Mouse (Mus musculus) kidney, embryonic 16.5 days (tissue): ENCODE results near the gene Rnf130. TPM values are rescaled to one million over a fixed set of nuclear protein-coding genes. Genes with fewer than 3 reads are reported as not detected.
A peak's percentile ranks its signal among the peaks of the same experiment; 100 is the strongest.

Experiments used
- ATAC-seq: fragments of 200-750 bp; cut with Nextera tagmentation; 2 replicates; pipeline ENCODE4 v1.8.0; 2017; ENCODE audit warnings: moderate TSS enrichment; ENCODE audit not compliant: low FRiP score, low TSS enrichment
- H3K27ac ChIP-seq: fragments of 300-500 bp; sonication (generic); 2 replicates; pipeline ENCODE4 v1.5.1; 2014; ENCODE audit warnings: low read length
- H3K27me3 ChIP-seq: fragments of 300-500 bp; sonication (generic); 2 replicates; pipeline ENCODE4 v1.6.1; 2014; ENCODE audit warnings: low read length, control low read depth, mixed read lengths; ENCODE audit not compliant: insufficient read depth
- H3K36me3 ChIP-seq: fragments of 300-500 bp; sonication (generic); 2 replicates; pipeline ENCODE4 v1.6.1; 2014; ENCODE audit warnings: low read length, control low read depth, mixed read lengths; ENCODE audit not compliant: insufficient read depth
- H3K4me1 ChIP-seq: fragments of 300-500 bp; sonication (generic); 2 replicates; pipeline ENCODE4 v1.6.1; 2014; ENCODE audit warnings: low read length, control low read depth, mixed read lengths; ENCODE audit not compliant: insufficient read depth
- H3K4me2 ChIP-seq: fragments of 300-500 bp; sonication (generic); replicated peaks from 2 replicates; pipeline ENCODE4 v1.6.1; 2014; ENCODE audit warnings: low read depth, low read length
- H3K4me3 ChIP-seq: fragments of 300-500 bp; sonication (generic); 2 replicates; pipeline ENCODE4 v1.5.1; 2014; ENCODE audit warnings: mild to moderate bottlenecking, low read length
- H3K9ac ChIP-seq: fragments of 300-500 bp; sonication (generic); replicated peaks from 2 replicates; pipeline ENCODE4 v1.6.1; 2014; ENCODE audit warnings: low read length
- H3K9me3 ChIP-seq: fragments of 300-500 bp; sonication (generic); 2 replicates; pipeline ENCODE4 v1.6.1; 2016; ENCODE audit warnings: low read length, control low read depth
- WGBS: fragments of 180-500 bp; shearing (Covaris S2); extraction: QIAGEN DNeasy Blood & Tissue Kit; methylation state at CpG from one replicate; pipeline ENCODE4 v1.1.7; 2014; 5-methylcytosine and 5-hydroxymethylcytosine counted together
- polyA plus RNA-seq: library from polyadenylated mRNA; unstranded; fragments of >200 nt; fragmentation: Nextera tagmentation; extraction: Ambion mirVana; gene quantifications from 2 replicates; pipeline ENCODE4 v1.2.1, GENCODE M21; 2015

The Rnf130 gene
- polyA plus RNA-seq, 1 experiment from 2014 or later: 50.6 TPM

GRCm38 (mm10) chr11:50018848-50019247, 6.3 kb upstream of the Rnf130 start:
- Histone ChIP-seq H3K9me3 (no peaks in the 10 kb centered on the region), H3K4me2 (no peak overlapping the region), H3K27ac (no peak overlapping the region), H3K4me1 (no peaks in the 10 kb centered on the region), H3K9ac (no peak overlapping the region), H3K4me3 (no peak overlapping the region), H3K36me3 (no peaks in the 10 kb centered on the region), H3K27me3 (no peaks in the 10 kb centered on the region)
- ATAC-seq: no peak

GRCm38 (mm10) chr11:50022085-50022484, 3.1 kb upstream of the Rnf130 start:
- Histone ChIP-seq H3K4me3 (no peak overlapping the region), H3K4me1 (peaks cover 14% of the 10 kb centered on the region), H3K27me3 (no peaks in the 10 kb centered on the region), H3K4me2 (no peak overlapping the region), H3K9ac (no peak overlapping the region), H3K36me3 (no peaks in the 10 kb centered on the region), H3K27ac (no peak overlapping the region), H3K9me3 (no peaks in the 10 kb centered on the region)
- 69% methylated on average over 3 of the region's 3 CpGs for WGBS
- no peak for ATAC-seq

- peak overlapping the region; percentile 91 for H3K4me3 ChIP-seq
- H3K9me3 ChIP-seq: no peaks in the 10 kb centered on the region
- H3K27ac ChIP-seq: no peak overlapping the region
- H3K36me3 ChIP-seq: no peaks in the 10 kb centered on the region
- peak overlapping the region; percentile 89 for H3K4me2 ChIP-seq
- peak; percentile 40; the same call in 1 of the 2 replicates for ATAC-seq
- WGBS: 45% methylated on average over 6 of the region's 6 CpGs
- 0 out of 2 replicates have a peak overlapping the region, but pooled peaks have one; percentile 99 for H3K9ac ChIP-seq
- peaks cover 18% of the 10 kb centered on the region for H3K4me1 ChIP-seq
- H3K27me3 ChIP-seq: no peaks in the 10 kb centered on the region
Observed at GRCm38 (mm10) chr11:50024445-50024832, 707 bp upstream of the Rnf130 start.

- Histone ChIP-seq H3K27ac (peak overlapping the region; percentile 92), H3K36me3 (no peaks in the 10 kb centered on the region), H3K9me3 (no peaks in the 10 kb centered on the region), H3K9ac (peak overlapping the region; percentile 99), H3K4me3 (peak overlapping the region; percentile 91), H3K4me2 (peak overlapping the region; percentile 89), H3K4me1 (peaks cover 18% of the 10 kb centered on the region), H3K27me3 (no peaks in the 10 kb centered on the region)
- WGBS: 5% methylated on average over 24 of the region's 24 CpGs
- no peak; the same call in 1 of the 2 replicates for ATAC-seq
Observed at GRCm38 (mm10) chr11:50025721-50026520, 775 bp downstream of the Rnf130 start.

- Histone ChIP-seq H3K27ac (no peak overlapping the region), H3K4me1 (peaks cover 18% of the 10 kb centered on the region), H3K4me2 (peak overlapping the region; percentile 89), H3K9ac (peak overlapping the region; percentile 99; the same call in 1 of the 2 replicates), H3K36me3 (no peaks in the 10 kb centered on the region), H3K27me3 (no peaks in the 10 kb centered on the region), H3K4me3 (peak overlapping the region; percentile 91), H3K9me3 (no peaks in the 10 kb centered on the region)
- WGBS: 33% methylated on average over 3 of the region's 3 CpGs
- no peak for ATAC-seq
Observed at GRCm38 (mm10) chr11:50026521-50027090, 1.5 kb downstream of the Rnf130 start.

GRCm38 (mm10) chr11:50028416-50028815, 3.3 kb downstream of the Rnf130 start:
- no peak overlapping the region for H3K4me3 ChIP-seq
- H3K4me1 ChIP-seq: peaks cover 18% of the 10 kb centered on the region
- H3K4me2 ChIP-seq: no peak overlapping the region
- ATAC-seq: no peak
- no peaks in the 10 kb centered on the region for H3K36me3 ChIP-seq
- no peak overlapping the region for H3K27ac ChIP-seq
- H3K27me3 ChIP-seq: no peaks in the 10 kb centered on the region
- H3K9me3 ChIP-seq: no peaks in the 10 kb centered on the region
- H3K9ac ChIP-seq: no peak overlapping the region

GRCm38 (mm10) chr11:50034155-50034554, 9.0 kb downstream of the Rnf130 start:
- Histone ChIP-seq H3K9me3 (no peaks in the 10 kb centered on the region), H3K4me2 (no peak overlapping the region), H3K9ac (no peak overlapping the region), H3K36me3 (no peaks in the 10 kb centered on the region), H3K4me3 (no peak overlapping the region), H3K27me3 (no peaks in the 10 kb centered on the region), H3K27ac (no peak overlapping the region), H3K4me1 (no peaks in the 10 kb centered on the region)
- ATAC-seq: no peak

GRCm38 (mm10) chr11:50035726-50036125, 10.6 kb downstream of the Rnf130 start:
- Histone ChIP-seq H3K27ac (no peak overlapping the region), H3K36me3 (no peaks in the 10 kb centered on the region), H3K9me3 (no peaks in the 10 kb centered on the region), H3K9ac (no peak overlapping the region), H3K4me3 (no peak overlapping the region), H3K4me2 (no peak overlapping the region), H3K27me3 (no peaks in the 10 kb centered on the region), H3K4me1 (no peaks in the 10 kb centered on the region)
- ATAC-seq: no peak
- 82% methylated on average over 3 of the region's 3 CpGs for WGBS

- 79% methylated on average over 4 of the region's 4 CpGs for WGBS
- no peaks in the 10 kb centered on the region for H3K27me3 ChIP-seq
- H3K4me2 ChIP-seq: no peak overlapping the region
- no peak for ATAC-seq
- H3K9me3 ChIP-seq: no peaks in the 10 kb centered on the region
- no peak overlapping the region for H3K27ac ChIP-seq
- H3K4me3 ChIP-seq: no peak overlapping the region
- H3K4me1 ChIP-seq: no peaks in the 10 kb centered on the region
- no peak overlapping the region for H3K9ac ChIP-seq
- H3K36me3 ChIP-seq: no peaks in the 10 kb centered on the region
Observed at GRCm38 (mm10) chr11:50036781-50037460, 11.8 kb downstream of the Rnf130 start.

GRCm38 (mm10) chr11:50038757-50039156, 13.6 kb downstream of the Rnf130 start:
- 78% methylated on average over 1 of the region's 1 CpGs for WGBS
- Histone ChIP-seq H3K4me2 (no peak overlapping the region), H3K27ac (no peak overlapping the region), H3K36me3 (no peaks in the 10 kb centered on the region), H3K4me3 (no peak overlapping the region), H3K4me1 (peaks cover 2% of the 10 kb centered on the region; the same call in 1 of the 2 replicates), H3K27me3 (no peaks in the 10 kb centered on the region), H3K9ac (no peak overlapping the region), H3K9me3 (no peaks in the 10 kb centered on the region)
- ATAC-seq: no peak
